Mouse (Mus musculus): ENCODE data around the gene Sp2. TPM values are rescaled to one million over a fixed set of nuclear protein-coding genes. Genes with fewer than 3 reads are reported as not detected.

The Sp2 gene
- polyA plus RNA-seq, 1 experiment: 23.9 TPM

DNA sequence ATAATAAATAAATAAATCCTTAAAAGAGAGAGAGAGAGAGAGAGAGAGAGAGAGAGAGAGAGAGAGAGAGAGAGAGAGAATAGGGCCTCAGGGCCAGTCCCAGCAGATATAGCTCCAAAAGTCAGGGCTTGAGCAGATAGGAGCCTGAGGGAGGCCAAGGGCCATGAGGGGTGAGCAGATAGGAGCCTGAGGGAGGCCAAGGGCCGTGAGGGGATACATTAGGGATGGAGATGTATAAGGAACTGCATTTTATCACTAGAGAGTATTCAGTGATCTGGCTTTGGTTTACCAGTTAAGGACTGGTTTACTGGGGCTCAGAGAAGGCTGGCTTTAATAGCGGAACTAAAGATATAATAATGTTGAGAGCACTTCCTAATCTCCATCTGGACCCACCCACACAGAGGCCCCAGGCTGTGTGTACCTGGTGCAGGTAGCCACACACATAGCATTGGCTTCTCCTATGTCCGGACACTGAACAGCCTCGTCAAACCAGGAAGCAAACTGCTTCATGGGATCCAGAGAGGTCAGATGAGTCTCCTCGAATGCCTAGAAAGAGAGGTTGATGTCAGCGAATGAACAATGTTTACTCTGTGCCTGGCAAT lies 40.7 kb downstream of the Sp2 start:
- no peak overlapping the region for H3K27ac ChIP-seq (ENCODE audit: insufficient read depth, low read length)
- DNase-seq (ENCODE audit: low read depth in 1 of 2, low spot score in 2 of 2): no peak
- H3K36me3 ChIP-seq (ENCODE audit: control insufficient read depth, insufficient read depth, low read length): peaks cover 2% of the 10 kb centered on the region; the same call in 1 of the 2 replicates
- WGBS: 89% methylated on average over 6 of the region's 6 CpGs
- peaks cover 7% of the 10 kb centered on the region; the same call in 1 of the 2 replicates for H3K4me1 ChIP-seq (ENCODE audit: control insufficient read depth, insufficient read depth, insufficient read length)
- no peak for TF ChIP-seq POLR2A (IDR thresholded peaks at IDR 0.05; ENCODE audit: low read depth, low read length)
- TF ChIP-seq CTCF (IDR thresholded peaks at IDR 0.05; ENCODE audit: extremely low read depth, insufficient read depth, insufficient read length, insufficient replicate concordance): no peak
- no peak overlapping the region for H3K4me3 ChIP-seq (ENCODE audit: extremely low read depth, insufficient read depth, insufficient read length)
- H3K27me3 ChIP-seq (ENCODE audit: control insufficient read depth, insufficient read depth, low read length): no peaks in the 10 kb centered on the region

GRCm38 (mm10) chr11:96940578-96941465 lies 41.9 kb downstream of the Sp2 start:
- DNase-seq (ENCODE audit: low read depth in 1 of 2, low spot score in 2 of 2): no peak
- H3K4me1 ChIP-seq (ENCODE audit: control insufficient read depth, insufficient read depth, insufficient read length): peaks cover 7% of the 10 kb centered on the region; the same call in 1 of the 2 replicates

DNA sequence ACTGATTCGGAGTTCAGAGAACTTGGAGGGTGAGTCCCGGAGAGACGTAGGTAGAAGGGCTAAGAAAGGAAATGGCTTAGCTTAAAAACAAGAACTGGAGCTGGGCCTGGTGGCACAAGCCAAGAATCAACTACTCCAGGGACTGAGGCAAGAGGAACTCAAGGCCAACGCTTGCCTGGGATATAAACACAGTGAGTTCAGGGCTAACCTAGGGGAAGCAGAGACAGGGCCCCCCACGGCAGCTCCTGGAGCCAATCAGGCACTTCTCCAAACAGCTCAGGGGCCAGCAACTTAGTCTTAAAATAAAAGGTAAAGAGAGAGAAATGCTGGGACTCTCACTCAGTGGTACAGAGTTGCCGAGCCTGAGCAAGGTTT lies 44.3 kb downstream of the Sp2 start:
- TF ChIP-seq POLR2A (IDR thresholded peaks at IDR 0.05; ENCODE audit: low read depth, low read length): no peak
- no peak for TF ChIP-seq CTCF (IDR thresholded peaks at IDR 0.05; ENCODE audit: extremely low read depth, insufficient read depth, insufficient read length, insufficient replicate concordance)
- Histone ChIP-seq H3K36me3 (ENCODE audit: control insufficient read depth, insufficient read depth, low read length) (peaks cover 2% of the 10 kb centered on the region; the same call in 1 of the 2 replicates), H3K27me3 (ENCODE audit: control insufficient read depth, insufficient read depth, low read length) (no peaks in the 10 kb centered on the region), H3K27ac (ENCODE audit: insufficient read depth, low read length) (no peak overlapping the region), H3K4me1 (ENCODE audit: control insufficient read depth, insufficient read depth, insufficient read length) (no peaks in the 10 kb centered on the region; the same call in 1 of the 2 replicates), H3K4me3 (ENCODE audit: extremely low read depth, insufficient read depth, insufficient read length) (no peak overlapping the region)
- WGBS: 78% methylated on average over 6 of the region's 6 CpGs
- no peak for DNase-seq (ENCODE audit: low read depth in 1 of 2, low spot score in 2 of 2)

More at GRCm38 (mm10) chr11:96940578-96941465, 41.9 kb downstream of the Sp2 start:
- Histone ChIP-seq H3K36me3 (ENCODE audit: control insufficient read depth, insufficient read depth, low read length) (peaks cover 2% of the 10 kb centered on the region; the same call in 1 of the 2 replicates), H3K4me3 (ENCODE audit: extremely low read depth, insufficient read depth, insufficient read length) (no peak overlapping the region), H3K27me3 (ENCODE audit: control insufficient read depth, insufficient read depth, low read length) (no peaks in the 10 kb centered on the region), H3K27ac (ENCODE audit: insufficient read depth, low read length) (no peak overlapping the region)
- WGBS: 77% methylated on average over 16 of the region's 16 CpGs
- TF ChIP-seq POLR2A (IDR thresholded peaks at IDR 0.05; ENCODE audit: low read depth, low read length): no peak
- TF ChIP-seq CTCF (IDR thresholded peaks at IDR 0.05; ENCODE audit: extremely low read depth, insufficient read depth, insufficient read length, insufficient replicate concordance): no peak

- H3K4me1 ChIP-seq (ENCODE audit: control insufficient read depth, insufficient read depth, insufficient read length): no peaks in the 10 kb centered on the region
- peak; percentile 32; the same call in 1 of the 2 replicates for TF ChIP-seq CTCF (IDR thresholded peaks at IDR 0.05; ENCODE audit: extremely low read depth, insufficient read depth, insufficient read length, insufficient replicate concordance)
- TF ChIP-seq POLR2A (IDR thresholded peaks at IDR 0.05; ENCODE audit: low read depth, low read length): no peak
- WGBS: 66% methylated on average over 10 of the region's 10 CpGs
- H3K4me3 ChIP-seq (ENCODE audit: extremely low read depth, insufficient read depth, insufficient read length): no peak overlapping the region
- no peaks in the 10 kb centered on the region for H3K27me3 ChIP-seq (ENCODE audit: control insufficient read depth, insufficient read depth, low read length)
- peaks cover 2% of the 10 kb centered on the region; the same call in 1 of the 2 replicates for H3K36me3 ChIP-seq (ENCODE audit: control insufficient read depth, insufficient read depth, low read length)
- no peak overlapping the region for H3K27ac ChIP-seq (ENCODE audit: insufficient read depth, low read length)
- DNase-seq (ENCODE audit: low read depth in 1 of 2, low spot score in 2 of 2): peak in 1 of 2 experiments; percentile 25
These were observed 45.0 kb downstream of the Sp2 start for GRCm38 (mm10) chr11:96937549-96938425.

DNA sequence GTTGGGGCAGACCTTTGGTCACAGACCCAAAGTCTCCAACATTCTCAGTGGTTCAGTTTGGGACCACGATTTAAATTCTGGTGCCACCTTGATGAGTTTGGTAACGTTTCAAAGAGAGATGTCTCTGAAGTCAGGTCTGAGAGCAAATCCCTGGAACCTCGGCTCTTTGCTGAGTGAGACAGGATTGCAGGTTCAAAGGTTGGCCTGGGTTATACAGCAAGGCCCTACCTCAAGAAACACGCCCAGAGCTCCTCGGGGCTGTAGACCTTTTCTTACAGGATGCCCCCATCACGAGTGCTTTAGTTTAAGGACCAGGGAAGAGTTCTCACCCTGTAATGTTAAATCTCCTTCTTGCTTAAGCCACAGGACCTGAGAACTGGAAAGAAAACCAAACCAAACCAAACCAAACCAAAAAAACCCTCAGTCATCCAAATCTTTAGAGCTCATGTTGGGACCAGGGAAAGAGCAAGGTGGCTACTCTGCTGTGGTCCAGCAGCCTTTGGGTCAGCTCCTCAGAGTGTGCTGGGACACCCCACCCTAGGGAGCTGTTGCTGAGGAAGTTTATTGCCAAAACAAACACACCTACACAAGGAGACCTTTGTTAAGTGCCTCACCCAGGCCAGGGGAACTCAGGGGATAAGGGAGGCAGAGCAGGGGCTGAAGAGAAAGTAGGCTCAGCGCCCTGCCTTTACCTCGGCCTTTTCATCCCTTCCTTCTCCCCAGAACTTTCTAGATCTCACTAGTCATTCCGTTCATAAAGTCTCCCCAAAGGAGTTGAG lies 46.7 kb downstream of the Sp2 start:
- Histone ChIP-seq H3K36me3 (ENCODE audit: control insufficient read depth, insufficient read depth, low read length) (peaks cover 2% of the 10 kb centered on the region; the same call in 1 of the 2 replicates), H3K27me3 (ENCODE audit: control insufficient read depth, insufficient read depth, low read length) (no peaks in the 10 kb centered on the region), H3K4me3 (ENCODE audit: extremely low read depth, insufficient read depth, insufficient read length) (no peak overlapping the region), H3K4me1 (ENCODE audit: control insufficient read depth, insufficient read depth, insufficient read length) (no peaks in the 10 kb centered on the region), H3K27ac (ENCODE audit: insufficient read depth, low read length) (no peak overlapping the region)
- 91% methylated on average over 9 of the region's 9 CpGs for WGBS
- TF ChIP-seq CTCF (IDR thresholded peaks at IDR 0.05; ENCODE audit: extremely low read depth, insufficient read depth, insufficient read length, insufficient replicate concordance): no peak
- TF ChIP-seq POLR2A (IDR thresholded peaks at IDR 0.05; ENCODE audit: low read depth, low read length): no peak
- no peak for DNase-seq (ENCODE audit: low read depth in 1 of 2, low spot score in 2 of 2)
